Mouse (Mus musculus) left cerebral cortex, postnatal 36 days (tissue): ENCODE measurements around the gene Arhgef15. TPM values are rescaled to one million over a fixed set of nuclear protein-coding genes. Genes with fewer than 3 reads are reported as not detected.
"Not testable (repeated sequence)": the region's sequence is repeated elsewhere in the genome, so short reads cannot be mapped to it uniquely, and the experiment has no call there.

Experiments used
- DNase-seq, 2 experiments: peaks; one replicate each; pipeline ENCODE4 v3.0.0; 2021 to 2022; ENCODE audit warnings: low spot score in 2 of 2, mixed read lengths in 1 of 2
- intact Hi-C: fragments of 180-260 bp; cut with DNase I; formaldehyde crosslinking; loops from one replicate; pipeline ENCODE4 v1.15.1; 2025
- total RNA-seq, 2 experiments: library from RNA; stranded (reverse); gene quantifications; 2 replicates each; pipeline ENCODE4 v1.2.3; 2021

The Arhgef15 gene
- total RNA-seq, 2 experiments from 2014 or later, result 16.5 to 26.9 TPM

- intact Hi-C loops, result loop anchor here (5.0 kb wide), 1 partner anchor 65 kb away; the partner anchor contains the start of gene Rpl26
These were observed 10.3 kb upstream of the Arhgef15 start, which contains the start of gene Slc25a35 for GRCm38 (mm10) chr11:68967337-68968282. TSS of gene Slc25a35 (plus strand) at chr11:68968131.

GRCm38 (mm10) chr11:68966554-68966953 lies 9.3 kb upstream of the Arhgef15 start:
- intact Hi-C loops, result loop anchor here (5.0 kb wide), 1 partner anchor 64 kb away; the partner anchor contains the start of gene Rpl26
- no peak for DNase-seq

More at GRCm38 (mm10) chr11:68967337-68968282, 10.3 kb upstream of the Arhgef15 start, which contains the start of gene Slc25a35:
- peak; percentile 93 for DNase-seq

GRCm38 (mm10) chr11:68965845-68966244 lies 8.6 kb upstream of the Arhgef15 start:
- intact Hi-C loops, result loop anchor here (5.0 kb wide), 1 partner anchor 64 kb away; the partner anchor contains the start of gene Rpl26
- DNase-seq, result no peak

- intact Hi-C loops, result loop anchor here (5.0 kb wide), 1 partner anchor 63 kb away; the partner anchor contains the start of gene Rpl26
These were observed 7.8 kb upstream of the Arhgef15 start for GRCm38 (mm10) chr11:68965050-68965449.

GRCm38 (mm10) chr11:68963405-68963804 lies 6.1 kb upstream of the Arhgef15 start:
- no peak for DNase-seq
- intact Hi-C loops, result no loop called here

More at GRCm38 (mm10) chr11:68965050-68965449, 7.8 kb upstream of the Arhgef15 start:
- DNase-seq, result no peak

GRCm38 (mm10) chr11:68962159-68962558 lies 4.9 kb upstream of the Arhgef15 start:
- intact Hi-C loops, result not testable (repeated sequence)

GRCm38 (mm10) chr11:68961596-68961995 lies 4.3 kb upstream of the Arhgef15 start:
- DNase-seq, result no peak
- intact Hi-C loops, result no loop called here

More at GRCm38 (mm10) chr11:68962159-68962558, 4.9 kb upstream of the Arhgef15 start:
- not testable (repeated sequence) for DNase-seq

GRCm38 (mm10) chr11:68957971-68958370 lies 691 bp upstream of the Arhgef15 start:
- no peak for DNase-seq
- intact Hi-C loops, result no loop called here

GRCm38 (mm10) chr11:68956697-68957096 lies 583 bp downstream of the Arhgef15 start:
- DNase-seq, result no peak
- intact Hi-C loops, result no loop called here

- no peak for DNase-seq
- intact Hi-C loops, result no loop called here
These were observed 1.2 kb downstream of the Arhgef15 start for GRCm38 (mm10) chr11:68956107-68956506.

GRCm38 (mm10) chr11:68955473-68955872 lies 1.8 kb downstream of the Arhgef15 start:
- no peak for DNase-seq
- intact Hi-C loops, result no loop called here

- DNase-seq, result no peak
- intact Hi-C loops, result no loop called here
These were observed 2.9 kb downstream of the Arhgef15 start for GRCm38 (mm10) chr11:68954408-68954807.

- intact Hi-C loops, result no loop called here
- no peak for DNase-seq
These were observed 3.4 kb downstream of the Arhgef15 start for GRCm38 (mm10) chr11:68953903-68954302.

- intact Hi-C loops, result no loop called here
- DNase-seq, result peak in 1 of 2 experiments; percentile 51
These were observed 9.7 kb downstream of the Arhgef15 start for GRCm38 (mm10) chr11:68947542-68947993.

GRCm38 (mm10) chr11:68946806-68947440 lies 10.4 kb downstream of the Arhgef15 start:
- intact Hi-C loops, result no loop called here
- peak; percentile 64 to 73 for DNase-seq

- DNase-seq, result no peak
- intact Hi-C loops, result no loop called here
These were observed 11.3 kb downstream of the Arhgef15 start for GRCm38 (mm10) chr11:68946001-68946400.

- DNase-seq, result no peak
- intact Hi-C loops, result no loop called here
These were observed 12.0 kb downstream of the Arhgef15 start for GRCm38 (mm10) chr11:68945245-68945644.

- intact Hi-C loops, result no loop called here
- no peak for DNase-seq
These were observed 14.5 kb downstream of the Arhgef15 start for GRCm38 (mm10) chr11:68942731-68943130.

GRCm38 (mm10) chr11:68940516-68940915 lies 16.8 kb downstream of the Arhgef15 start:
- no peak for DNase-seq
- intact Hi-C loops, result no loop called here
